Mouse (Mus musculus): ENCODE data around the gene Suco. TPM values are rescaled to one million over a fixed set of nuclear protein-coding genes. Genes with fewer than 3 reads are reported as not detected.

The Suco gene
- polyA plus RNA-seq, 1 experiment from 2014 or later = 13.3 TPM

- H3K4me3 ChIP-seq = no peak overlapping the region
- H3K9me3 ChIP-seq (replicated peaks) = no peaks in the 10 kb centered on the region
- H3K27ac ChIP-seq = no peak overlapping the region
- WGBS (ENCODE audit: insufficient replicate concordance) = 70% methylated on average over 6 of the region's 6 CpGs
- no peak for ATAC-seq
- no peaks in the 10 kb centered on the region for H3K36me3 ChIP-seq
- H3K27me3 ChIP-seq (replicated peaks) = no peaks in the 10 kb centered on the region; the same call in 1 of the 2 replicates
- H3K4me1 ChIP-seq = peaks cover 18% of the 10 kb centered on the region
- no peak overlapping the region for H3K4me2 ChIP-seq
- H3K9ac ChIP-seq = no peak overlapping the region
Measured at GRCm38 (mm10) chr1:161775151-161775550, 101.3 kb downstream of the Suco start.

GRCm38 (mm10) chr1:161771293-161771692 lies 105.2 kb downstream of the Suco start:
- Histone ChIP-seq H3K4me1 (peaks cover 48% of the 10 kb centered on the region), H3K27me3 (replicated peaks) (no peaks in the 10 kb centered on the region; the same call in 1 of the 2 replicates), H3K4me3 (no peak overlapping the region), H3K9me3 (replicated peaks) (no peaks in the 10 kb centered on the region), H3K4me2 (no peak overlapping the region), H3K27ac (no peak overlapping the region), H3K9ac (no peak overlapping the region), H3K36me3 (no peaks in the 10 kb centered on the region)
- peak; percentile 82; the same call in 1 of the 2 replicates for ATAC-seq
- WGBS (ENCODE audit: insufficient replicate concordance) = 12% methylated on average over 2 of the region's 2 CpGs

- 62% methylated on average over 1 of the region's 1 CpGs for WGBS (ENCODE audit: insufficient replicate concordance)
- no peak for ATAC-seq
Measured at GRCm38 (mm10) chr1:161769329-161769728, 107.2 kb downstream of the Suco start.

GRCm38 (mm10) chr1:161767101-161767524 lies 109.4 kb downstream of the Suco start:
- Histone ChIP-seq H3K36me3 (no peaks in the 10 kb centered on the region), H3K4me2 (peak overlapping the region; percentile 67), H3K4me1 (peaks cover 53% of the 10 kb centered on the region), H3K9ac (0 out of 2 replicates have a peak overlapping the region, but pooled peaks have one; percentile 29), H3K4me3 (peak overlapping the region; percentile 42), H3K27ac (0 out of 2 replicates have a peak overlapping the region, but pooled peaks have one; percentile 42), H3K9me3 (replicated peaks) (no peaks in the 10 kb centered on the region), H3K27me3 (replicated peaks) (peaks cover 3% of the 10 kb centered on the region; the same call in 1 of the 2 replicates)
- ATAC-seq = peak; percentile 57
- 8% methylated on average over 12 of the region's 12 CpGs for WGBS (ENCODE audit: insufficient replicate concordance)

More at GRCm38 (mm10) chr1:161769329-161769728, 107.2 kb downstream of the Suco start:
- H3K4me2 ChIP-seq = no peak overlapping the region
- H3K4me3 ChIP-seq = no peak overlapping the region
- H3K9ac ChIP-seq = no peak overlapping the region
- H3K36me3 ChIP-seq = no peaks in the 10 kb centered on the region
- no peak overlapping the region for H3K27ac ChIP-seq
- no peaks in the 10 kb centered on the region for H3K9me3 ChIP-seq (replicated peaks)
- peaks cover 3% of the 10 kb centered on the region; the same call in 1 of the 2 replicates for H3K27me3 ChIP-seq (replicated peaks)
- peaks cover 53% of the 10 kb centered on the region for H3K4me1 ChIP-seq

GRCm38 (mm10) chr1:161766656-161767055 lies 109.8 kb downstream of the Suco start:
- WGBS (ENCODE audit: insufficient replicate concordance) = 18% methylated on average over 5 of the region's 5 CpGs
- H3K9me3 ChIP-seq (replicated peaks) = no peaks in the 10 kb centered on the region
- peaks cover 49% of the 10 kb centered on the region for H3K4me1 ChIP-seq
- ATAC-seq = peak; percentile 82
- peak overlapping the region; percentile 42 for H3K4me3 ChIP-seq
- H3K27ac ChIP-seq = 0 out of 2 replicates have a peak overlapping the region, but pooled peaks have one; percentile 42
- H3K4me2 ChIP-seq = peak overlapping the region; percentile 67
- H3K9ac ChIP-seq = no peak overlapping the region
- H3K36me3 ChIP-seq = no peaks in the 10 kb centered on the region
- H3K27me3 ChIP-seq (replicated peaks) = peaks cover 3% of the 10 kb centered on the region; the same call in 1 of the 2 replicates

Other genes with a start within 250 kb of the Suco start
- not detected in 2 replicates for gene Fasl, start 88.2 kb downstream of the Suco start, polyA plus RNA-seq (2016; fragmentation: Nextera tagmentation; extraction: Ambion mirVana)
- gene Pigc, start 92.5 kb upstream of the Suco start, polyA plus RNA-seq (2016; fragmentation: Nextera tagmentation; extraction: Ambion mirVana) = 12.2 and 14.7 TPM in 2 replicates
- gene 4930558K02Rik, start 103.0 kb upstream of the Suco start, polyA plus RNA-seq (2016; fragmentation: Nextera tagmentation; extraction: Ambion mirVana) = not detected in 2 replicates